Mouse (Mus musculus) cerebellum, adult 11 months (tissue): Measurements from ENCODE around the gene Cnga3.

Source experiments
- DNase-seq: peaks from one replicate; pipeline ENCODE4 v3.0.0; 2022

Gene Cnga3

DNA sequence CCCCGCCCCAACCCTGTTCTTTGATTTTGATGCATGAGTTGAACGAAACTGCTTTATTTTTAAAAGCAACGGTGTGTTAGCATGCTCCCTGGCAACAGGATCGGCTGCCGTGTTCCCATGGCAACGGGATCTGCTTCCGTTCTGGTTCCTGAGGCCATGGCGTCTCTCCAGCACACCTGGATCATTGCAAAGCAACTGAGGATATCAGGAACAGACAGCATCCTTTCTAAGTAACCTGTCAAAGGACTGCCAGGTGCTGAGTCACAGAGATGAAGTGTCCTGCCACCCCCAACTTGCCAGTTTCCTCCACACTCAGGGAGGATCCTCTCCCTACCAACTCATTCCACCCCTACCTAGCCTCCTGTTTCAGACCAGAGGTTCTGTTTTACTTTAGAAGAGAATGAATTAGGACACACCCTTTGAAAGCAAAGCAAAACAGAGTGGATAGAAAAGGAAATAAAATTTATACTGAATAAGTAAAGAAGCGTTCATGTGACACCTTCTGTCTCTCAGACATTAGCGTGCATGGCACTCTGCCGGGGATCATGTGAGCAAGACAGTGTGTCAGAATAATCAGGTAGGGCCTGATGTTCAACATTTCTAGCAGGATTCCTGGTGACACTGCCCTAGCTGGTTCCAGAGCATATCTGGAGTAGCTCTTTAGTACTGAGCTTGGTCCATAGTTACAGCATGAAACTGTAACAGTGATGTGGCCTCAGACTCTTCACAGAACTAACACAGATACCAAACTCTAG is 74.1 kb downstream of the Cnga3 start:
- DNase-seq, result no peak

DNA sequence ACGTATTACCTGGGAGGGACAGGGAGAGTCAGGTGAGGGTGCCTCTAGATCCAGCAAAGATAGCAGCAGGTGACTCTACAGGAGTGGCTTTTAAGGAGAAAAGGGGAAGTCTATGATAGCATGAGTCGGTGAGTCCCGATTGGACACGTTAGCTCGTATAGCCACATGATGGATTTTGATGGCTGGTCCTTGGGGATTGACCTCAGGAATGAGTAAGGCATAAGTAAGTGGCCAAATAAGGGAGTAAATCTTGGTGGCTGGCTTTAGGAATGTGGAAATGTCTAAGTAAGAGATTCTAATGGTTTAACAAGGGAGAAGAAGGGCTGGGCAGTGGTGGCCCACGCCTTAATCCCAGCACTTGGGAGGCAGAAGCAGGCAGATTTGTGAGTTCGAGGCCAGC is 74.7 kb downstream of the Cnga3 start:
- DNase-seq, result no peak

DNA sequence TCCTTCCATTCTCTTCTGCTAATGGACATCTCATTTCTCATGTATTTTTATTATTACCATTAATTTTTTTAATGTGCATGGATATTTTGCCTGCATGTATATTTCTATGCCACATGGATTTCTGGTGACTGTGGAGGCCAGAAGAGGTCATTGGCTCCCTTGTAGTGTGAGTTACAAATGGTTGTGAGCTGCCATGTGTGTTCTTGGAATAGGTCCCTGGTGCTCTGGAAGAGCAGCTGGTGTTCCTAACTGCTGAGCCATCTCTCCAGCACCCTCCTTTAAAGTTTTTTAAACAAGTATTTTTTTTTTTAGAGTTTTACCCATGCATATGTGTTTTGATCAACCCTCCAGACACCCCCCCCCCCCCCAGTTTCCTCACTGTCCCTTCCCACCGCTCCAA is 82.2 kb downstream of the Cnga3 start:
- DNase-seq, result no peak

DNA sequence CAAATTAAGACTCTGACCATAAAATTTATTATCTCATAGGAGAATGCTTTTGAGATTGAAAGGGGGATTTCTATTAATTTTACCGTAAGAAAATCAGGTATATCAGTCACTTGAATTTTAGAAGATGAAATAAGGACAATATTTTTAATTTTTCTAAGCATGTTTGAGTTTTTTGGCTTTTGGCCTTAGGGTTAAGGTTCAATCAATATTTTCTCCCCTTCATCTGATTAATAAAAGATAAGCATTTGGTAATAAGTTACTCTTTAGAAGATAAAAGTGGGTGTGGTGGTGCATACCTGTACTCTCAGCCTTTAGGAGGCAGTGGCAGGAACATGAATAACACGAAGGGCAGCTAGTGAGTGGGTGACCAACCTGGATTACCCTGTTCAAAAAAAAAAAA is 84.7 kb downstream of the Cnga3 start:
- DNase-seq, result no peak

DNA sequence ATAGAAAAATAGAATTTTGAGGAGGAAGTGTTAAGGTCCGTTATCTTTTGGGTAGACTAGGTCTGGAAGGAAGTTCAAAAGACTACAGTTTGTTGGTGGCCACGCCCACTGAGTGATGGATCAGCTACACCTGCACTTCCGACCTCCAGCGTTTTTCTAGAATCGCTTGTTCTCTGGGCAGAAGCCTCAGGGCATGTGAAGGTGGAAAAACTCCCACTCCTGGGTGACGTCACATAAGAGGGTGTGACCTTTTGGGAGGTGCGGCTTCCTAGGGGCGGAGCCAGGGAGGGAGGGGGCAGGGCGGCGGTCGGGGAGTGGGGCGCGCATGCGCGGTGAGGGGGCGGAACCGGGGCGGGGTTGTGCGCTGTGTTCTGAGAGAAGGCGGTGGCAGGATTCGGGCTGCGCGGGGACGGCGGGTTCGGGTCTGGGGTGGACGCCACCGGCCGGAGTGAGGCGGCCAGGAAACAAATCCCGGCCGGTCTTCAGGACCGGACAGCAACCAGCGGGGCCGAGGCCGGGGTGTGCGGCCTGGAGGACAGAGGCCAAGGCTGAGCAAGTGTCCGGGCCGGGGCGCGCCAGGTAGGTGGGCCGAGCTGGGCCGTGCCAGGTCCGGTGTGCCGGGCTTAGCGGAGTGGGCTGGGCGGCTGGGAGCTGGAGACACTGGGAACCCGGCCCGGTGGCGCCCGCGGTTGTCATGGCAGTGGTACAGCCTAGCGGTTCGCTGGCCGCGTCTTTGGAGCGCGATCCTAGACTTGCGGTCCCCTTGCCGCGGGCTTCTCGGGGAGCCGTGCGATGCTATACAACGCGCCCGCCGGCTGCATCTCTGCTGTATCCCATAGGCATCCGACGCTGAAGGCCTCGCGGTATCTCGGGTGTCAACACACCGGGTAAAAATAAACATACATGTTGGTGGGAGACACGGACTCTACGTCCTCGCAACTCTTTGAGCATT is 85.6 kb downstream of the Cnga3 start, which contains the start of gene Inpp4a:
Inpp4a (plus strand) TSS at position 326 of the 952 bp plus-strand sequence.
- peak; percentile 94 for DNase-seq

DNA sequence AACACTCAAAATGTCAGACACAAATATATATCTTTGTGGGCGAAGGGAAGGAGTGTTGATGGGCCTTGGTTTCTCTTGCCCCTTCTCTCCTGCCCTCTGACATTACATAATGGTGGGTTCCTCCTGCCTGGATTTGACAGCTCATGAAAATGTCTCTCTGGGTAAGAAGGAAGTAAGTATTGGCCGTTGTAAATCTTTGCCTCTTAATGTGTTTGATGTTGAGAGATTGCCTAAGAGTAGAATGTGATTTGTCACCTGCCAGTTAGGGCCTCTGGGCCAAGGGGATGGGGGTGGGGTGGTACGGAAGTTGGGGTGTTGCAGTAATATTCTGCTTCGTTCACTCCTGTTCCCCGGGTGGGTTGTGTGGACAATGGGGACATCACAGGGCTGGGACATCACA is 86.4 kb downstream of the Cnga3 start:
- no peak for DNase-seq

DNA sequence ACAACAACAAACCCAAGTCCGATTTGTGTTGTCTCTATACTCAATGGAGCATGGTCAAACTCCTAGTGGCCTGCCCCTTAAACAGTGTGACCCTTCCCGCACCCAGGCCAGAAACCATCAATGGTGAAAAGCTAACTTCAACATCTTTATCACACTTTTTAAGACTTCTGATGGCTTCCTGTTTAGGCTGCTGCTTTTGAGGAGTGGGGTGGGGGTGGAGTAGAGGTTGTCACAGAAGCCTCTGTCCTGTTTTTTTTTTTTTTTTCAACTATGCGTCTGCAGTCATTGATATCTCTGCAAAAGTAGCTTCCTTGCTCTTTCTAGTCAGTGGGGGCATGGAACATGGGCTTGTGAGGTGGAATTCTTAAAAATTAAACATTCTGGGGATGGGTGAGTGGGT is 88.6 kb downstream of the Cnga3 start:
- no peak for DNase-seq

DNA sequence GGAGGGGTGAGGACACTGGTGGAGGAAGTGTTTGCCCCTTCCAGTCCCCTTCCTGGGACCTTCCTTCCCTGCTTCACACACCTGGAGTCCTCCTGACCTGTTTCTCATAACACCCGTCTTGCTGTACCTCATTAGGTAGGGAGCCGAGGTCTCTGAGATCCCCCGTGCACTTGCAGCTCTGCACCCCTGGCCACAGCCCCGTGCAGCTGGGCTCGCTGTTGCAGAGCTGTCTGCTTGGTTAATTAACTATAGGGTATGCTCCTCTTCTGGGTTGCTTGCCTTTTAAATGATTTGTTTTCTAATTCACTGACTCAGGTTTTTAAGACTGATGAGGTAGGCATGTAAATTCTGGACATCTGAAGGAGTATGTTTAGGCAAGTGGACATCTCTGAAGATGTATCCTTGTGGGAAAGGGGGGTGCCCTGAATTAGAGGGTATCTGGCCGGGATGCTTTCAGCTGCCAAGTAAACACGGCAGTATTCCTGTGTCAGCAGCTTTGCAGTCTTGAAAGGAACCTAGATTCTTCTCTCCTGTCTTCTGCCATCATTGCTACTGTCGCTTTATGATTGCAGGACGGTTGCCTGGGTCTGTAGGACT is 91.6 kb downstream of the Cnga3 start:
- DNase-seq, result no peak

DNA sequence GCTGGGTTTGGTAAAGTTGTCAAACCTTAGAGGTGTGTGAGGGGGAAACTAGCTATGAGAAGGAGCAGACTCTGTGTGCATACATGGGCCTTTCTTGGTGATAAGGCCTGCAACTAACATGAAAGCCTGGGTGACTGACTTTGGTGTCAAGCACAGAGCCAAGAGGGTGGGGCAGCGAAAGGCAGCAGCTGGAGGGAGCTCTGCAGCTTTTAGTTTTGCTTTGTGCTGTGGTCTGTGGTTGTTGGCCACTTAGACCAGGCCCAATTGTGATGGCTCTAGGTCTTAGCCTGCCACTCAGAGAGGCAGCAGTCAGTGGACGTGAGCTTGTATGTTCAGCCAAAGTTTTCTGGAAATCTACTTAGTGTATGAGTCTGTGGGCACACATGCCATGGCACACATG is 93.4 kb downstream of the Cnga3 start:
- no peak for DNase-seq

DNA sequence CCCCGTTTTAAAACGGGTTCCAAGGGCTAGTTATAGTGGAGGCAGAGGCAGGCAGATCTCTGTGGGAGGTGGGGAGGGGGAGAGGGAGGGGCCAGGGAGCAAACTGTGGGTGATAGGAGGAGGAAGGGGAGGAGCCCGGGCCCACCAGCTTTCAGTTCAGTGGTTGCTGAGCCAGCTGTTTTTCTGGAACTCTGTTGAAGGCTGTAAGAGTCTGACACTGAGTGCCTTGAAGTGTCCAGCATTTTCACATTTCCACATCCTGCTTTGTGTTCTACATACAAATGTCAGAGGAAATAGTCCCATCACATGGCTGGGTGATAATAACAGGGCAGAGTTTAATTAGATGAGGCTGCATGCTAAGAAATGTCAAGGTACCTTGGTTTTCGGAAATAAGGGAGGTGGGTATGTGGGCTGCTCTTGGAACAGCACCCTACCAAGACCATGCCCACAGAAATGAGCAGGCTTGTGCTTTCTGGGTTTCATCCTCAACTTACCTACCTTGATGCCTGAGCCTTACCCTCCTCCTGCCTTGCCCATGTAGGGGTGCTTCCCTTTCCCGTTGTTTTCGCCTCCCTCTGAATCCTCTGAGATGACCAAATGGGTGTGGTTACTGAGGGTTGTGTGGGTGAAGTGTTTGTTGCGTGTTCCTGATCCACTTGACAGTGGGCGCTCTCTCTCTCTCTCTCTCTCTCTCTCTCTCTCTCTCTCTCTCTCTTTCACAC is 93.9 kb downstream of the Cnga3 start:
- DNase-seq, result no peak

DNA sequence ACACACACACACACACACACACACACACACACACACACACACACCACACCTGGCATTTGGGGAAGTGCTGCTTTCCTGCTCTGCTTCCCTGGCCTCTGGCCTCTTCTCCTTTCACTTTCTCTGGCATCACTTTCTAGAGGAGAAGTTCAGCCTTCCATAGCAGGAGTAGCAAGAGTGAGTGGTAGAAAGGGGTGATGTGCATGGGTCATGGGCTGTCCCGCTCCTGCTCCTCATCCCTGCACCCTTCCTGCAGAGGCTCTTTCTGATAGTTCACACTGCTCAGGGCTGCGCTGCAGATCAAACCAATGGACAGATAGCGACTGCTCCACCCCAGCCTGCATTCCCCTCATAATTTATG is 94.5 kb downstream of the Cnga3 start:
- no peak for DNase-seq

DNA sequence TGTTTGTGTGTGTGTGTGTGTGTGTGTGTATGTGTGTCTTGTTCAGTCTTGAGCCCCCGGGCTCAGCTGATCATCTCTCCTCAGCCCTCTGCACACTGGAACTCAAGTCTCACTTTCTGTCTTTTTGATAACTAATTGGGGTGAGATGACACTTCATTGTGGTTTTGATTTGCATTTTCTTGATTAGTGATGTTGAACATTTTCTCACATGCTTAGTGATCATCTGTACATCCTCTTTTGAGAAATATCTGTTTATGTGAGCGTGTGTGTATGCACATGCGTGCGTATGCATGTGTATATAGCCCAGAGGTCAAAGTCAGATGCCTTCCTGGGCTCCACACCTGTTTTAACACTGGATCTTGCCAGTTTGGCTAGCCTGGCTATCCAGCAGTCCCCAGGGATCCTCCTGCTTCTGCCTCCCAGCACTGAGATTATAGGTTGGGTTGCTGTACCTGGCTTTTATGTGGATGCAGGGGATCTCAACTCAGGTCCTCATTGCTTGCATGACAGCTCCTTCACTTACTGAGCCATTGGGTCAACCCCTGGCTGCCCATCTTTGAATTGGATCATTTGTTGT is 95.8 kb downstream of the Cnga3 start:
- no peak for DNase-seq
